Mouse (Mus musculus) urinary bladder, postnatal 10 days (tissue): ENCODE measurements around the gene Ankrd23.

Experiments used
- DNase-seq: peaks from one replicate; pipeline ENCODE4 v3.0.0; 2022; ENCODE audit warnings: low spot score

Gene Ankrd23

GRCm38 (mm10) chr1:36563197-36563596 lies 26.5 kb upstream of the Ankrd23 start:
- DNase-seq = no peak

- DNase-seq = no peak
These were observed 25.7 kb upstream of the Ankrd23 start for GRCm38 (mm10) chr1:36562388-36562787.

DNA sequence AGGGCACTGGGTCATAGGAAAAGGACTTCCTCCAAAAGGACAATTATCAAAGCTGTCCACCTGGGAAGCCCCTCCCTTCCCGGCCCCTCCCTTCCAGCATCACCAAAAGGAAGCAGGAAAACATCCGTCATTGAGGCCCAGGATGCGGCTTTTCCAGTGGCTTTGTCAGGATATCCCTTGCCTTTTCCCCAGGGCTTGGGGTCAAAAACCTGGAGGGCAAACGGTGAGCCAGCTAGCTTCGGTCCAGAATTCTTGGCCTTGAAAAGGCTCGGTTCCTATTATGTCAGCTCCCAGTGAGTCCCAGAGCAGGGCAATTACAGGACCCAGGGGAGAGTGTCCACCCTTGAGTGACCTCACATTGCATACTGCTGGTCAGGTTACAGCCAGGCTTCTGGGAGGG lies 24.2 kb upstream of the Ankrd23 start:
- no peak for DNase-seq

DNA sequence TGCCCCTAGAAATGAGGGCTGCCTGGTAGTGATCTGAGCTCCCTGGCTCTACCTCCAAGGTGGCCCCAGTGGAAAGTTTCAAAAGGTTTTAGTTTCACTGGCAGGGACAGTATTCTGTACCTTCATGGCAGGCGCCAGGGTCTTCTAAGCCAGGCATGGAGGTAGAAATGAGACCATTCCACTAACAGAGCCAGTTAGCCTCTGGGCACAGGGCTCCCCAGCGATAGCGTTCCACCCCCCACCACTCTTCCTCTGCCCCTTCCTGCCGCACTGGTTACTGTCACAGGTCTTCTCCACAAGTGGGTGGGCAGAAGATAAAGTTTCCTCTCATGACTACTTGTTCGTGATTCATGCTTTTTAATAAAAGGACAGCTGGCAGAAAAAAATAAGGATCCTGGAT lies 23.2 kb upstream of the Ankrd23 start:
- DNase-seq = no peak

GRCm38 (mm10) chr1:36559256-36559655 lies 22.6 kb upstream of the Ankrd23 start:
- DNase-seq = no peak

GRCm38 (mm10) chr1:36558031-36558993 lies 21.6 kb upstream of the Ankrd23 start, which contains the start of gene Sema4c:
Sema4c (minus strand) TSS chr1:36558349.
- DNase-seq = no peak

DNA sequence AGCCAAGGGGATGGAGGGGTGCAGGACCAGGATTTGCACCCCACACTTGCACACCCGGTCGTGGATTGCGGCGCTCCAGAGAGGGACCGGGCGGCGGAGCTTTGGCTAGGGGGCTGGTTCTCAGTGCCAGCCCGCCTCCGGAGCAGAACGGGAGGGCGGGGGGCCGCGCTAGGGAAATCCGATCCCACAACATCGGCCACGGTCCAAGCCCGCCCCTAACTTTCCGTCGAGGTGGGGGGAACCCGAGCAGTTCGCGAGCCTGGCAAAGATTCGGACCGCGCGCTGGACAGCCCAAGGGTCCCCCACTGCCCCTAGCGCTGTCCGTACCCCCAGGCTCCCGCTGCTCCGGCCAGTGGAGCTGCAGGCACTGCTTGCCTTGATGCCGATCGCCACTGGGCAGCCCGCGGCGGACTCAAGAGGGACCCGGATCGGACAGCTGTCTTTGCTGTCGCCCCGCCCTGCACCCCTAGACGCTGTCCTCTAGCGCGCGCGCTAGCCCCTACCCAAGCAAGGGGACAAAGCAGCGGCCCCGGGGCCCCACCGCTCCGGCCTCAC lies 20.9 kb upstream of the Ankrd23 start:
- DNase-seq = peak; percentile 78

DNA sequence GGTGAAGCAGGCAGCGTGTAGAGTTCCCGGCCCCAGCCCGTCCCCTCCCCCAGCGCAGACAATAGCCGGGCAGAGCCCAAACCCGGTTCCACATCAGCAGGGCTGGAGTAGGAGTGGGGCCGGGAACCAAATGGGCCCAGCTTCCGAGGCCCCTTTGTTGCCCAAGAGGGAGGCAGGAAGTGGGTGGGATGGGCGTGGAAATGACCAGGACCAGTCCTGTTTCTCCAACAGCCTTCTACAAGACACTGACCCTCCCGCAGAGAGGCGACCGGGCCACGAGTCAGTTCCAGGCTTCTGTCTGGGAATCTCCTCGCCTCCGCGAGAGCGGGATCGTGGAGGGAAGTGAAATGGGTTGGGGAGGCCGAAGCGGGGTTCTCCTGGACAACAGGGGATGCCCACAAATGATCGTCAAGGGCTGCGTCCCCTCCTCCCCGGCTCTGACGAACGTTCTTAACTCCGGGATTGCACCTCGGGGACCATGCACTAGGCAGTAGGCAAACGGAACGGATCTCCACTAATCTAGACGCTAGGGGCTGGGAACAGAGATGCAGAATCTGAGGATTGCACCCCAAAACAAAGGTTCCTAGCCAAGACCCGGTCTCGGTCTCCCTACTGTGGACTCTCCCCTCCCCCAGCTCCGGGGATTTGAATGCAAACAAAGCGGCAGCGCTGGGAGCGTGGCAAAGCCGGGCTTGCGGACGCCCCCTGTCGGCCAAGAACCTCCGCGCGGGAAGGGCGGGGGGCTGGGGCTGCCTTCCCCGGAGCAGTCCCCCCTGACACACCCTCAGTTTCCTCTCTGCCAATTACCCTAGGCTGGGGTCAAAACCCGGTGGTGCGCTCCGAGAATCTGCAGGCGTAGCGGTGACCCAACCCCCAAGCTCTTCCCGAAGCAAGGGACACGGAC lies 20.1 kb upstream of the Ankrd23 start:
- peak; percentile 86 for DNase-seq

- DNase-seq = no peak
These were observed 19.2 kb upstream of the Ankrd23 start for GRCm38 (mm10) chr1:36555798-36556395.

GRCm38 (mm10) chr1:36554633-36555399 lies 18.1 kb upstream of the Ankrd23 start:
- DNase-seq = no peak

DNA sequence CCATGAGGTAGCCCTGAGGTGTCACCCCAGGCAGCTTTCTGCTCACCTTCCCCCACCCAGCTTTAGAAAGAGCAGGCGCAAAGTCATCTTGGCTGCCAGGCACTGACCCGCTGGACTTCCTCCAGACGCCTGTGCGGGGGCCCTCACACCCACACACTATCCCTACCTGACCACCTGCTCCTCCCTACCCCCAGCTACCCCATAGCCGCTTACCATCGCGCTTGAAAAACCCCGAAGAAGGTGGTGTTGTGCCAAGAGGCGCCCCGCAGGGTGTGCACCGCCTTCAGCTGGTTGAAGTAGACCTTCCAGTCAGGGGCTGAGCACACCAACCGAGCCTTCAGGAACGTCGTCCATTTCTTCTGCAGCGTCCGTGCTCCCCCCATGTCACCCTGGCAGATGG lies 15.8 kb upstream of the Ankrd23 start:
- DNase-seq = no peak

DNA sequence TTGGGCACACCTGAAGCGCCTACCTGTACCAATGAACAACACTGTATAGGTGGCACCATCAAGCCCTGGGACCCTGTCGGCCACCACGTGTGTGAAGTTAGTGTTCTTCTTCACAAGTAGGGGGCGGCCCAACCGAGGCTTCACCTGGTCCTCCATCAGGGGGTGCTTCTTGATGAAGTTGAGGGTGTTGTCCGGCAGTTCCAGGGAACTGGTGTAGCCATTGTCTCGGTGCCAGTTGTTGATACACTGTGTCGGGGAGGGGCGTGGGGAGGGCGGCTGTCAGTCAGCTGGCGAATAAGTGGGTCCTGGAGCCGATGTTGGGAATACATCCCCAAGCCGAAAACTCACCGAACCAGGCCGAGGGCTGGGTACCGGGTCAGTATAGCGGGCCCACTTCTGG lies 15.2 kb upstream of the Ankrd23 start:
- no peak for DNase-seq

DNA sequence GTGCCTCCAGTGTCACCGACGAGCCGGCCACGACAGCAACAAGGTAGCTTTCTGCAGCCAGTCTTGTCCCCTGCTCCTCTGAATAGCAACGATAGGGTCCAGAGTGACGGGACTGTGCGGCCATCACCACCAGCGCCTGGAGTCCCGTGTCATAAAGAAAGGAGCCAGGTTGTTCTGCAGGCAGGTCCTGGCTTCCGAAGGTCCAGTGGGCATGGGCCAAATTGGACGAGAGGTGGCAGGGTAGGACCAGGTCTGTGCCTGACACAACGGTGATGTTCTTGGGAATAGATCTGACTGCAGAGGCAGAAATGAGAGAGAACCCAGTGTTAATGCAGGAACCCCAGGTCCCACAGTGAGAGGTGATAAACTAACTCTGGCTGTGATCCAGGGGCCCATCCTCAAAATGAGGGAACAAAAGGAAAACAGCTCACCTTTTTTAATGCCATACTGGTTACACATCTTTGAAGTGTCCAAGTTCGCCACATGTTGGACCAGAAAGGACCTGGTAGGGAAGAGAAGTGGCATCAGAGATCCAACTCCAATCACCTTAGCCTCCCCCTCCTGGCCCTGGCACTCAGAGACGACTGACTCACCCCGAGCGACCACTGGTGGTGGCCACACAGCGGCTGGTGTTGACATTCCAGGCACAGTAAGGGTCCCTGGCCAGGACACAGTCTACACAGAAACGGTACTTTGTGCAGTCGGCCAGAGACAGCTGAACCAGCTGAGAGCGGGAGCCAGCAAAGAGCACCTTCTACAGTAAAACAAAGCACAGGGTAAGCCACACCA lies 13.6 kb upstream of the Ankrd23 start:
- DNase-seq = no peak

GRCm38 (mm10) chr1:36549491-36549890 lies 12.8 kb upstream of the Ankrd23 start:
- no peak for DNase-seq

DNA sequence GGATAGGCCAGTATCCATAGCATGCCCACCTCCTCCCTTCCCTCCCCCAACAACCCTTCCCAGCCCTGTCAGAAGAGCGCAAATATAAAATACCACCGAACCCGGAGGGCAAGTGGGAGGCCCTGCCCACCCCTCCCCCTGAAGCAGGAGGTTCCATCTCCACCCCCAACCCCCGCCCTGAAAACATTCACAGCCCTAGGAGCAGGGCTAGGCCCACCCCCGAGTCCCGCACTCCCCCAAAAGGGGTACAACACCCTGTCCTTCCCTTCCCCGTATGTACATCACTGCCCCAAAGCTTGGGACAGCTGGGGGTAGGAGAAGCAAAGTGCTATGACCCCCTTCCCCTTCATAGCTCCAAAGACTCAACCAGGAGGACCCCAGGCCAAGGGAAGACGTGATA lies 12.1 kb upstream of the Ankrd23 start:
- no peak for DNase-seq

- no peak for DNase-seq
These were observed 11.4 kb upstream of the Ankrd23 start for GRCm38 (mm10) chr1:36547981-36548598.

DNA sequence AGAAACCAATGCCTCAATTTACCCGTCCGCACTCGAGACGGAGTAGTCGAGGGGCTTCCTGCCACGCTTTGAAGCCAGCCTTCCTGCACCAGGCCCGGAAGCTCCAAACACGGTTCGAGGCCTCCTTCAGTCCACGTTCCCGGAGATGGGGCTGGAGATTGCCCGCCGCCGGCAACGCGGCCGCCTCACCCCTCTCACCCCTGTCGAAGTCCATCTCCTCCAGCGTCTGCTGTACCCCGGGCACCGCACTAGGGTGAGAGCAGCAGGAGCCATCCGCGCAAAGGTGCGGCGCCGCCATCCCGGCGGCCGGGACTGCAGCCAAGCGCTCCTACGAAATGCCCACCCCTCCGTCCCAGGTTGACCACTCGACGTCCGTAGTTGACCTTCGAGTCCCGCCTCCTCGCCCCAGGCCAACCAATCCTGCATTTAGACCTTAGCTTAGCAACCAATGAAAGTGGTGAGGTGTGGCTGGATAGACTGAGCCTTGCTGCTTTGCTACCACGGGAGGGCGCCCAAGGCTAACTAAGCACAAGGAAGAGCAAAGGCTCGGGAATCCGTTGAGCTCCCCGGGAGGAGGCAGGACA lies 10.3 kb upstream of the Ankrd23 start, which contains the start of gene Ankrd39:
Gene Ankrd39 (minus strand): TSS at position 558 of the 584 bp plus-strand sequence.
- peak; percentile 87 for DNase-seq

DNA sequence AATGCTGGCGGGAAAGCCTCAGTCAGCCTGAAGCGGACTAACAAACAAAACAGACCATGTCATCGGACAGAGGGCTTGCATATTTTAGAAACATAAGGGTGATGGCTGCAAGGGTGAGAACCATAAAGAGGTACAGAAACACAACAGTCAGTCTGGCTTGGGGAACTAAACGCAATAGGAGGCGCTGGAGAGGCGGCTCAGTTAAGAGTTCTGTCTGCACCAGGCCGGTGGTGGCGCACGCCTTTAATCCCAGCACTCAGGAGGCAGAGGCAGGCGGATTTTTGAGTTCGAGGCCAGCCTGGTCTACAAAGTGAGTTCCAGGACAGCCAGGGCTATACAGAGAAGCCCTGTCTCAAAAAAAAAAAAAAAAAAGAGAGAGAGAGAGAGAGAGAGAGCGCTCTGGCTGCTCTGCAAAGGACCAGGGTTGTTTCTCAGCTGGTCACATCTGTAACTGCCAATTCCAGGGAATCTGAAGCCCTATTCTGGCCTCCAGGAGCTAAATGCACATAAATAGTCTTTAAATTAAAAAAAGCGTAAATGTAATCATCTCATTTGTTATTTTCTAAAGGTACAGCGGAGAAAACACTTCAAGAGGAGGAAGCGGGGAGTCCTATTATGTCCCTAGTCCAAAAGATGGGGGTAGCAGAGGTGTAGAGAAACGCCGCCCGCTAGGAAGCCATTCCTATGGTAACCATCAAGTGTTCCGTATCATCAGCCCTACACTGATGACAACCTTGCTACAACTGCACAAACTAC lies 9.3 kb upstream of the Ankrd23 start:
- no peak for DNase-seq

- no peak for DNase-seq
These were observed 8.7 kb upstream of the Ankrd23 start for GRCm38 (mm10) chr1:36545382-36545781.
